Mouse (Mus musculus) forebrain, embryonic 15.5 days (tissue): ENCODE data around the gene Cgrrf1. TPM values are rescaled to one million over a fixed set of nuclear protein-coding genes. Genes with fewer than 3 reads are reported as not detected.

Experiments used
- polyA plus RNA-seq: library from polyadenylated mRNA; unstranded; fragments of >200 nt; fragmentation: Nextera tagmentation; extraction: Ambion mirVana; gene quantifications from 2 replicates; pipeline ENCODE4 v1.2.1, GENCODE M21; 2015

Cgrrf1 gene
- polyA plus RNA-seq, 1 experiment from 2014 or later, result 14.6 TPM

Other genes with a start within 250 kb of the Cgrrf1 start
- 16.8 and 18.8 TPM in 2 replicates for gene Cdkn3, start 71.6 kb upstream of the Cgrrf1 start, polyA plus RNA-seq
- gene Cnih1, start 43.7 kb upstream of the Cgrrf1 start, polyA plus RNA-seq, result 145 and 150 TPM in 2 replicates
- 103 and 116 TPM in 2 replicates for gene Gmfb, start 9.9 kb upstream of the Cgrrf1 start, polyA plus RNA-seq
- 4.6 and 5.7 TPM in 2 replicates for gene Samd4, start 50.7 kb downstream of the Cgrrf1 start, polyA plus RNA-seq